Mouse (Mus musculus) ES-Bruce4 (cell line): Measurements from ENCODE around the gene Acan.

Experiments used
- CTCF ChIP-seq: IDR thresholded peaks from one replicate; pipeline ENCODE4 v1.8.1; 2011; ENCODE audit warnings: low read depth, low read length
- EP300 ChIP-seq: IDR thresholded peaks from 2 replicates; pipeline ENCODE4 v1.6.1; 2011; ENCODE audit warnings: low read depth, low read length; ENCODE audit not compliant: insufficient read depth

DNA sequence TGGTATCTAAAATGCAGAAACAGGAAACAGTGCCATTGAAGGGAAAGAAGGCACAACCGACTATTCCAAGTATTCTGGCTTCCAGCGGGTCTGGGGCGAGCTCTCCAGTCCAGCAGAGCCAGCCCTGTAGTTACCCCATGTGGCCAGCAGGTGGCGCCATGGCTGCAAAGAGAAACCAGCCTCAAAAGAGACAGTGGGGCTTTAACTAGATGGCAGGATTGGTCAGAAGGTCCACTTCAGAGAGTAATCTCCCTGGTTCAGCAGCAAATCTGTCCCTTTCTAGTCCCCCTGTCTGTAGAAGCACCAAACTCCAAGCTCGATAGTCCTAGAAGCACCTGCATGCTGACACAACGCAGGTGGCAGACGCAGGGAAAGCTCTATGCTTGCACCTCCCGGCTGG, 87.6 kb downstream of the Acan start:
- TF ChIP-seq EP300 (0 out of 2 replicates have a peak, but pooled peaks have one; percentile 17), CTCF (peak; percentile 89)
